Mouse (Mus musculus): ENCODE measurements around the gene Dnm3. TPM values are rescaled to one million over a fixed set of nuclear protein-coding genes. Genes with fewer than 3 reads are reported as not detected.
A peak's percentile ranks its signal among the peaks of the same experiment; 100 is the strongest.

Gene Dnm3
- polyA plus RNA-seq, 2 experiments: 14.7 to 21.9 TPM

- no peak for TF ChIP-seq POLR2A (IDR thresholded peaks at IDR 0.05; ENCODE audit: borderline replicate concordance, extremely low read depth, insufficient read depth, insufficient read length)
Measured at GRCm38 (mm10) chr1:162006109-162006508, 471.7 kb downstream of the Dnm3 start.

GRCm38 (mm10) chr1:162004821-162005770 is 472.7 kb downstream of the Dnm3 start:
- peak; percentile 21; the same call in 1 of the 2 replicates for ATAC-seq (ENCODE audit: low FRiP score, low read depth)
- Histone ChIP-seq H3K27me3 (ENCODE audit: control insufficient read depth, insufficient read depth, low read length) (no peaks in the 10 kb centered on the region), H3K9me3 (ENCODE audit: control insufficient read depth, low read length) (no peaks in the 10 kb centered on the region), H3K9ac (ENCODE audit: low read depth, low read length, severe bottlenecking) (peak overlapping the region; percentile 32; the same call in 1 of the 2 replicates), H3K4me3 (replicated peaks; ENCODE audit: low read length) (peak overlapping the region; percentile 7; the same call in 1 of the 2 replicates), H3K4me1 (ENCODE audit: control insufficient read depth, insufficient read depth, low read length) (peaks cover 88% of the 10 kb centered on the region), H3K36me3 (ENCODE audit: control insufficient read depth, insufficient read depth, low read length) (no peaks in the 10 kb centered on the region), H3K4me2 (replicated peaks; ENCODE audit: low read depth, low read length, severe bottlenecking) (peak overlapping the region; percentile 28), H3K27ac (replicated peaks; ENCODE audit: low read depth, low read length) (peak overlapping the region; percentile 94)
- WGBS: 38% methylated on average over 23 of the region's 23 CpGs
- no peak for TF ChIP-seq POLR2A (IDR thresholded peaks at IDR 0.05; ENCODE audit: borderline replicate concordance, extremely low read depth, insufficient read depth, insufficient read length)
- peak; percentile 68 for DNase-seq (ENCODE audit: low spot score)

More at GRCm38 (mm10) chr1:162006109-162006508, 471.7 kb downstream of the Dnm3 start:
- ATAC-seq (ENCODE audit: low FRiP score, low read depth) (no peak), DNase-seq (ENCODE audit: low spot score) (no peak)
- H3K27ac ChIP-seq (replicated peaks; ENCODE audit: low read depth, low read length): peak overlapping the region; percentile 98
- WGBS: 66% methylated on average over 9 of the region's 9 CpGs
- H3K9ac ChIP-seq (ENCODE audit: low read depth, low read length, severe bottlenecking): 0 out of 2 replicates have a peak overlapping the region, but pooled peaks have one; percentile 18
- H3K9me3 ChIP-seq (ENCODE audit: control insufficient read depth, low read length): no peaks in the 10 kb centered on the region
- 0 out of 2 replicates have a peak, but pooled peaks cover 3% of the 10 kb centered on the region for H3K36me3 ChIP-seq (ENCODE audit: control insufficient read depth, insufficient read depth, low read length)
- H3K4me1 ChIP-seq (ENCODE audit: control insufficient read depth, insufficient read depth, low read length): peaks cover 82% of the 10 kb centered on the region
- no peak overlapping the region for H3K4me3 ChIP-seq (replicated peaks; ENCODE audit: low read length)
- H3K27me3 ChIP-seq (ENCODE audit: control insufficient read depth, insufficient read depth, low read length): no peaks in the 10 kb centered on the region
- no peak overlapping the region for H3K4me2 ChIP-seq (replicated peaks; ENCODE audit: low read depth, low read length, severe bottlenecking)

- peak overlapping the region; percentile 94 for H3K27ac ChIP-seq (replicated peaks; ENCODE audit: low read depth, low read length)
- peak overlapping the region; percentile 9; the same call in 1 of the 2 replicates for H3K4me2 ChIP-seq (replicated peaks; ENCODE audit: low read depth, low read length, severe bottlenecking)
- H3K36me3 ChIP-seq (ENCODE audit: control insufficient read depth, insufficient read depth, low read length): no peaks in the 10 kb centered on the region
- H3K4me1 ChIP-seq (ENCODE audit: control insufficient read depth, insufficient read depth, low read length): peaks cover 89% of the 10 kb centered on the region
- no peak for ATAC-seq (ENCODE audit: low FRiP score, low read depth)
- H3K27me3 ChIP-seq (ENCODE audit: control insufficient read depth, insufficient read depth, low read length): no peaks in the 10 kb centered on the region
- peak overlapping the region; percentile 32; the same call in 1 of the 2 replicates for H3K9ac ChIP-seq (ENCODE audit: low read depth, low read length, severe bottlenecking)
- no peak for TF ChIP-seq POLR2A (IDR thresholded peaks at IDR 0.05; ENCODE audit: borderline replicate concordance, extremely low read depth, insufficient read depth, insufficient read length)
- WGBS: 15% methylated on average over 7 of the region's 7 CpGs
- H3K9me3 ChIP-seq (ENCODE audit: control insufficient read depth, low read length): no peaks in the 10 kb centered on the region
- no peak for DNase-seq (ENCODE audit: low spot score)
- no peak overlapping the region for H3K4me3 ChIP-seq (replicated peaks; ENCODE audit: low read length)
Measured at GRCm38 (mm10) chr1:162004518-162004780, 473.4 kb downstream of the Dnm3 start.

GRCm38 (mm10) chr1:162003729-162004517 is 473.9 kb downstream of the Dnm3 start:
- H3K36me3 ChIP-seq (ENCODE audit: control insufficient read depth, insufficient read depth, low read length): no peaks in the 10 kb centered on the region
- ATAC-seq (ENCODE audit: low FRiP score, low read depth): no peak
- WGBS: 44% methylated on average over 14 of the region's 14 CpGs
- DNase-seq (ENCODE audit: low spot score): peak; percentile 71
- no peak for TF ChIP-seq POLR2A (IDR thresholded peaks at IDR 0.05; ENCODE audit: borderline replicate concordance, extremely low read depth, insufficient read depth, insufficient read length)
- H3K4me1 ChIP-seq (ENCODE audit: control insufficient read depth, insufficient read depth, low read length): peaks cover 89% of the 10 kb centered on the region
- no peaks in the 10 kb centered on the region for H3K9me3 ChIP-seq (ENCODE audit: control insufficient read depth, low read length)
- H3K27ac ChIP-seq (replicated peaks; ENCODE audit: low read depth, low read length): peak overlapping the region; percentile 94
- peak overlapping the region; percentile 9; the same call in 1 of the 2 replicates for H3K4me2 ChIP-seq (replicated peaks; ENCODE audit: low read depth, low read length, severe bottlenecking)
- no peak overlapping the region for H3K4me3 ChIP-seq (replicated peaks; ENCODE audit: low read length)
- no peaks in the 10 kb centered on the region for H3K27me3 ChIP-seq (ENCODE audit: control insufficient read depth, insufficient read depth, low read length)
- H3K9ac ChIP-seq (ENCODE audit: low read depth, low read length, severe bottlenecking): peak overlapping the region; percentile 32; the same call in 1 of the 2 replicates

- Histone ChIP-seq H3K4me1 (ENCODE audit: control insufficient read depth, insufficient read depth, low read length) (peaks cover 67% of the 10 kb centered on the region), H3K27me3 (ENCODE audit: control insufficient read depth, insufficient read depth, low read length) (no peaks in the 10 kb centered on the region), H3K36me3 (ENCODE audit: control insufficient read depth, insufficient read depth, low read length) (no peaks in the 10 kb centered on the region), H3K9ac (ENCODE audit: low read depth, low read length, severe bottlenecking) (no peak overlapping the region), H3K4me3 (replicated peaks; ENCODE audit: low read length) (no peak overlapping the region), H3K4me2 (replicated peaks; ENCODE audit: low read depth, low read length, severe bottlenecking) (no peak overlapping the region), H3K27ac (replicated peaks; ENCODE audit: low read depth, low read length) (peak overlapping the region; percentile 94), H3K9me3 (ENCODE audit: control insufficient read depth, low read length) (no peaks in the 10 kb centered on the region)
- ATAC-seq (ENCODE audit: low FRiP score, low read depth): peak; percentile 60
- DNase-seq (ENCODE audit: low spot score): peak; percentile 78
- no peak for TF ChIP-seq POLR2A (IDR thresholded peaks at IDR 0.05; ENCODE audit: borderline replicate concordance, extremely low read depth, insufficient read depth, insufficient read length)
- WGBS: 17% methylated on average over 8 of the region's 8 CpGs
Measured at GRCm38 (mm10) chr1:162001328-162001727, 476.5 kb downstream of the Dnm3 start.

All from limb, embryonic 14.5 days (tissue).